Mouse (Mus musculus): ENCODE results near the gene Slc1a3.

The Slc1a3 gene

GRCm38 (mm10) chr15:8658086-8658980 lies 52.2 kb downstream of the Slc1a3 start:
- no peak for DNase-seq

GRCm38 (mm10) chr15:8655251-8655650 lies 55.3 kb downstream of the Slc1a3 start:
- no peak for DNase-seq

- no peak for DNase-seq
Measured at GRCm38 (mm10) chr15:8652637-8653036, 57.9 kb downstream of the Slc1a3 start.

- no peak for DNase-seq
Measured at GRCm38 (mm10) chr15:8643997-8644692, 66.4 kb downstream of the Slc1a3 start.

- no peak for DNase-seq
Measured at GRCm38 (mm10) chr15:8639856-8640255, 70.7 kb downstream of the Slc1a3 start.

GRCm38 (mm10) chr15:8638568-8639325 lies 71.8 kb downstream of the Slc1a3 start:
- DNase-seq: no peak

- no peak for DNase-seq
Measured at GRCm38 (mm10) chr15:8637283-8637682, 73.3 kb downstream of the Slc1a3 start.

GRCm38 (mm10) chr15:8635974-8636373 lies 74.6 kb downstream of the Slc1a3 start:
- DNase-seq: no peak

- DNase-seq: no peak
Measured at GRCm38 (mm10) chr15:8634807-8635206, 75.8 kb downstream of the Slc1a3 start.

- DNase-seq: no peak
Measured at GRCm38 (mm10) chr15:8634355-8634754, 76.2 kb downstream of the Slc1a3 start.

GRCm38 (mm10) chr15:8633375-8633774 lies 77.2 kb downstream of the Slc1a3 start:
- DNase-seq: peak; percentile 28

- peak; percentile 52 for DNase-seq
Measured at GRCm38 (mm10) chr15:8632361-8632760, 78.2 kb downstream of the Slc1a3 start.

GRCm38 (mm10) chr15:8629317-8629831 lies 81.2 kb downstream of the Slc1a3 start:
- peak; percentile 78 for DNase-seq

- DNase-seq: peak; percentile 22
Measured at GRCm38 (mm10) chr15:8628150-8628549, 82.4 kb downstream of the Slc1a3 start.

- peak; percentile 70 for DNase-seq
Measured at GRCm38 (mm10) chr15:8627097-8627537, 83.4 kb downstream of the Slc1a3 start.

GRCm38 (mm10) chr15:8625370-8625769 lies 85.2 kb downstream of the Slc1a3 start:
- no peak for DNase-seq

GRCm38 (mm10) chr15:8623879-8624278 lies 86.7 kb downstream of the Slc1a3 start:
- DNase-seq: no peak

- no peak for DNase-seq
Measured at GRCm38 (mm10) chr15:8619479-8620026, 91.0 kb downstream of the Slc1a3 start.

GRCm38 (mm10) chr15:8616290-8616689 lies 94.3 kb downstream of the Slc1a3 start:
- no peak for DNase-seq

- DNase-seq: no peak
Measured at GRCm38 (mm10) chr15:8615511-8616224, 94.9 kb downstream of the Slc1a3 start.

- DNase-seq: no peak
Measured at GRCm38 (mm10) chr15:8614701-8615100, 95.9 kb downstream of the Slc1a3 start.

Measured in cerebellum, adult 9-11 months (tissue).